Mouse (Mus musculus) kidney, adult 2 months (tissue): Measurements from ENCODE around the gene Ubxn6.
A peak's percentile ranks its signal among the peaks of the same experiment; 100 is the strongest.

Source experiments
- CTCF ChIP-seq: fragments of 200-500 bp; conservative IDR thresholded peaks from 2 replicates; pipeline ENCODE4 v1.5.1; 2011; ENCODE audit warnings: low read depth, mild to moderate bottlenecking, control low read depth, low read length, moderate library complexity, mixed read lengths; ENCODE audit not compliant: insufficient read depth, insufficient read length
- POLR2A ChIP-seq: fragments of 200-500 bp; IDR thresholded peaks from one replicate; pipeline ENCODE4 v1.6.1; 2011; ENCODE audit warnings: low read depth, low read length, control low read depth

- TF ChIP-seq POLR2A: no peak
- TF ChIP-seq CTCF: 0 out of 2 replicates have a peak, but pooled peaks have one; percentile 9
These were observed 44.6 kb upstream of the Ubxn6 start for GRCm38 (mm10) chr17:56119431-56119830.
